Mouse (Mus musculus) splenic B cell, adult 2 months (primary cell): Measurements from ENCODE around the gene Lrp6.

ENCODE experiments used
- DNase-seq: peaks from one replicate; pipeline ENCODE4 v3.0.0-alpha.2; 2011; ENCODE audit warnings: low read depth, low spot score
- H3K27me3 ChIP-seq: 2 replicates; pipeline ENCODE4 v1.6.1; 2012; ENCODE audit warnings: mild to moderate bottlenecking, low read length, moderate library complexity, mixed read lengths; ENCODE audit not compliant: control insufficient read depth, poor library complexity, insufficient read depth, severe bottlenecking
- H3K36me3 ChIP-seq: 2 replicates; pipeline ENCODE4 v1.6.1; 2012; ENCODE audit warnings: mild to moderate bottlenecking, low read length, moderate library complexity, mixed read lengths; ENCODE audit not compliant: control insufficient read depth, poor library complexity, insufficient read depth, severe bottlenecking

Lrp6 gene

DNA sequence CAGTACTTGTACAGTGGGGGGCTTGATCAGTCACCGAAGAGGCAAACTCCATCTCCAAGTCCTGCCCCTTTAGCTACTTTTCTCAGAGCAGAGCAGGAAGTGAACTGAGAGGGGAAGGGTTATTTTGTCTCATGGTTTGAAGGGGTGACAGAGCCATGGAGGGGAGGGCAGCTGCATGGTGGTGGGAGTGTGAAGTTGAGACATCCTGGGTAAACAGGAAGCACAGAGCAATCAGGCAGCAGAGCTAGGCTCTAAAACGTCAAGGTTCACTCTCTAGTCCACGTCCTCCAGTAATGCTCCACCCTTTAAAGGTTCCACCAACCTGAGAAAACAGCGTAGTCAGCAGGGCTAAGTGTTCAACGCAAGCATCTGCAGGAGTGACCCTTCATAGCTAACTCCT lies 129.8 kb downstream of the Lrp6 start:
- DNase-seq: no peak
- no peaks in the 10 kb centered on the region for H3K36me3 ChIP-seq
- no peaks in the 10 kb centered on the region for H3K27me3 ChIP-seq

DNA sequence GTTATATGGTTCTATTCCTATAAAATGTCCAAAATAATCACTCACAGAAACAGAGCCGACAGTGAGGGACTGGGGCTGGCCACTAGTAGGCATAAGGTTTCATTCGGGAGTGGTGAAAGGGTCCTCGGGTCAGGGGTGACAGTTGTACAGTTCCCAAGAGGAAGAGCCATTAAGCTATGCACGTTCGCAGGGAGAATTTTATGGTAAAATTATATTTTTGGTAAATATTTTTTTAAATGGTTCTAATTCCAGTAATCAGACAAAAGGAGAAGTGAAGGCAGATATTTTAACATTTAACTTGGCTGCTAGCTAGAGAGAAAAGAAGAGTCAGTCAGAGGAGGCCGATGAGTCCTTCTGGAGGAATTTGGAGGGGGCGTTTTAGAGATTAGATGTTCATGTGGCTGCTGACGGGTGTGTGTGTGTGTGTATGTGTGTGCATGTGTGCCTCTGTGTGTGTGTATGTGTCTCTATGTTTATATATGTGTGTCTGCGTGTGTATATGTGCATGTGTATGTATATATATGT lies 131.8 kb downstream of the Lrp6 start:
- DNase-seq: no peak
- Histone ChIP-seq H3K36me3 (no peaks in the 10 kb centered on the region), H3K27me3 (no peaks in the 10 kb centered on the region)

DNA sequence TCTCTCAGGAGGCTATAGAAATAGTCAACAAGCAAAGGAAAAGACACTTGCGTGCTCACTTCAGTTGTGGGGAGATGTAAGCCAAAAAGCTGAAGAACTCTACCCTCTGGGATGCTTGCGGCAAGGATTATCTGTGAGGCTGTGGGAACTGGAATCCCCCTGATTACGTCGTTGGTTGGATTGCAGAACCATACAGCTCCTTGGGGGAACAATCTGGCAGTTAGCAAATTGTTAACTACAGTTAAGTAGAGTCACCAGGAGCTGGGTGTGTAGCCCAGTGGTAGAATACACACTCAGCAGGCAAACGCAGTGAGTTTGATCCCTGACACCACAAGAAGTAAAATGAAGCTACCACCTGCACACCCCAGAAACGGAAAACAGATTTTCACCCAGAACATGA lies 132.7 kb downstream of the Lrp6 start:
- H3K36me3 ChIP-seq: no peaks in the 10 kb centered on the region
- no peaks in the 10 kb centered on the region for H3K27me3 ChIP-seq
- no peak for DNase-seq

DNA sequence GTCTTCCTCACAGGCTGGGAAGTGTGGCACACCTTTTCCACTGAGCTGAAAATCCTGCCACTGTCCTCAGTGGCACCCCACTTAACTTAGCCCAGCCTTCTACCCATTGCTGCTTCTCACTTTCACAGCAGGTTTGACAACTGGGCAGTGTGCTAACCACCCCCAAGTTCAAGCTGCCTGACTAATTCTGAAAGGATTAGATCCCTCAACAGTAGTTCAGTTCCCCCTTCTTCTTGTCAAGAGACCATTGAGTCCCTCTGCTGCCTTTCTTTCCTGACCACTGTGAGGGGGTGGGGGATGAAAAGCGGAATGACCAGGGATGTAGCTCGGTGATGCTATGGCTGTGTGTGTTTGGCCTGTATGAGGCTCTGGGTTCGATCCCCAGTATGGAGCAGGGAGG lies 133.5 kb downstream of the Lrp6 start:
- Histone ChIP-seq H3K36me3 (no peaks in the 10 kb centered on the region), H3K27me3 (no peaks in the 10 kb centered on the region)
- no peak for DNase-seq

DNA sequence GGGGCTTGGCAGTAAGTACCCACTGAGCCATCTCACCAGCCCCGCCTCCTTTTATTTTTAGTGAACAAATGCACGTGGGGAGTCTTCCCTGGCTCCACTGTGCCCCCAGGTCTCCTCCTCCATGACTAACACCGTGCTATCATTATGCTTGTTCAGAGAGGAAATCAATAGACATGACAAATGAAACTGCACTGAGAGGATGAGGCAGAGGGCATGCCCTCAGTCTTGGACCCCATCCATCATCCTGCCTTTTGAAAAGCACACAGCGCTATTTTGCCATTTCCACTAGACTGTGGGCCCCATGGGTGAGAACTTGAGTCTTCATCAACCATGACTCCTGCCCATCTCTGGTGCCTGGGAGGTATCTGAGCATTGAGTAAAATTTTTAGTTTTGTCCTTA lies 135.2 kb downstream of the Lrp6 start:
- Histone ChIP-seq H3K27me3 (no peaks in the 10 kb centered on the region), H3K36me3 (no peaks in the 10 kb centered on the region)
- DNase-seq: no peak

DNA sequence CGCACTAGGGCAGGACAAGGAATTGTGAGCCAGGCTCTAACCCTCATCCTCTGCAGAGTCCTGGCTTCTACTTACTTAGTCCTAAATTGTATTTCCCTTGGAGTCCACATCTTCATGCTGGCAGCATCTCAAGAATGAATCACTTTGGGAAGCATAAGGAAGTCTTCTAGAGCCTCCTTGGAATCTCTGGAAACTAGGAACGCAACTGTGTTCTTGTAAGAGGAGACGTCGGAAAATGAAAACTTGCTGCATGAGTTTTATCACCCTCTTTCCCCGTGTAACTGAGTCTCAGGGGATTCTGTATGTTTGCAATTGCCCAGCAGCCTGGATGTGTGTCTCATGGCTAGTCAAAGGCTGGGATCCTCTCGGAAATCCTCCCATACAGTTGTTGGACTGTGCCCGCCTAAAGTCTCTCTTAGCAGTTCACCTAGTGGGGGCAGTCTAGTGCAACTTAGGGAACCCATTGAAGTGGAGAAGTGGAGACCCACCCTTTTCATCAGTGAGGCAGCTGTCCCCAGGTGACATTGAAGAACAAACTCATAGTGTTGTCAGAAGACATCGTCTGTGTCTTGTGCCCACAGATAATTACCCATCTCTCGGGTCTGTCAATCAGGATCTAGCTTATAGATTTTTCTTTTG lies 136.5 kb downstream of the Lrp6 start:
- Histone ChIP-seq H3K27me3 (no peaks in the 10 kb centered on the region), H3K36me3 (no peaks in the 10 kb centered on the region)
- DNase-seq: no peak

DNA sequence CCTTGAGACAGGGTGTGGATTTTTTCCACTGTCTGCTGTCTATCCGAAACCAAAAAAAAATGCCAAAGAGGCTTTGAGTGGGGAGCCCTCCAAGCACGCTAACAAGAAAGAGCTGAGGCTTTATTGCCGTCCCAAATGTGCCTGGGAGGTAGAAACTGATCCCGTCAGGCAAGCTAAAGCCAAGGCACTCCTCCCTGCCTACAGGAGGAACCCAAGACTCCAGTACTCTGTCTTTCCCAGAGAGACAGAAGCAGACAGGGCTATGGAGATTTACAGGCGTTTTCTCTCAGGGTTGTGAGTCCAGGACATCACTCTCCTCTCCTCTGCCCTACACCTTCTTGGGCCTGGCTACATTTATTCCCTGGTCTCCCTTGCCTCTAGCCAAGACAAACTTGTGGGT lies 138.3 kb downstream of the Lrp6 start:
- Histone ChIP-seq H3K36me3 (no peaks in the 10 kb centered on the region), H3K27me3 (no peaks in the 10 kb centered on the region)
- no peak for DNase-seq

DNA sequence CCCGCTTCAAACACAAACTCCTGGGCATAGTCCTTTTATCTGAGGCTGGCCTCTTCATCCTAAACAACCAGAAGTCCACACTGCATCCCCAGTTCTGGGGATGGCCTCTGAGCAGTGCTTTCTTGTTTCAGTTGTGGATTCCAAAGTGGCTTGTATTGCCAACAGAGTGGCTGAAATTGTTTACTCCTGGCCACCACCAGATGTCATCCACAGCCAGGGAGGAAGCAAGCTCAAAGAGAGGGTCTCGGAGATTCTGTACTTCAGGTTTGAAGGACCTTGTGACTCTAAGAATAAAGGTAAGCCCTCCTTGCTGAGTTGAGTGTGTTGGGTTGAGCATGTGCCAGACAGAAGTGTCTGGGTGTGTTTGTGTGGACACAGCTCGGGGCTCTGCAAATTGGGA lies 139.6 kb downstream of the Lrp6 start:
- Histone ChIP-seq H3K27me3 (no peaks in the 10 kb centered on the region), H3K36me3 (no peaks in the 10 kb centered on the region)
- DNase-seq: no peak

DNA sequence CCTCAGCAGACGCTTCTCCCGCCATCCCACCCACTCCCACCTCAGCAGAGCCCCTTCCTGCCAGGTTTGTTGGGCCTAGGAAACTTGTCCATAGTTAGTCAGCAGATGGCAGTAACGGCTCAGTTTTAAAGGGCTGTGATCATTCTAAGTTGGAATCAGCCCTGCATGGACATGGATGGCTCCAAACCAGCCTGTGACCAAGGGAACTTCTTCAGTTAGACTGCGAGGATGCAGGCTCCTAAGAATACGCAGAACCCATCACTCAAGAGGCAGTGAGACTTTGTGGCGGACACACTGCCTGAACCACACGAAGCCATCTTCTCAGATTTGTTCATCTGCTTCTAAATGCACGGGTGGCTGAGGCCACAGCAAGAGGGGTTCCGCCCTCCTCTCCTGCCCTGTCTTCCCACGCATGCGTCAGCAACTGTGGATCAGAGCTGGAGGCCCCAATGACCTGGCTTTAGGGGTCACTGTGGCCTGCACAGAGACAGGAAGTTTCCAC lies 141.5 kb downstream of the Lrp6 start:
- DNase-seq: peak; percentile 33
- Histone ChIP-seq H3K36me3 (no peaks in the 10 kb centered on the region), H3K27me3 (no peaks in the 10 kb centered on the region)

DNA sequence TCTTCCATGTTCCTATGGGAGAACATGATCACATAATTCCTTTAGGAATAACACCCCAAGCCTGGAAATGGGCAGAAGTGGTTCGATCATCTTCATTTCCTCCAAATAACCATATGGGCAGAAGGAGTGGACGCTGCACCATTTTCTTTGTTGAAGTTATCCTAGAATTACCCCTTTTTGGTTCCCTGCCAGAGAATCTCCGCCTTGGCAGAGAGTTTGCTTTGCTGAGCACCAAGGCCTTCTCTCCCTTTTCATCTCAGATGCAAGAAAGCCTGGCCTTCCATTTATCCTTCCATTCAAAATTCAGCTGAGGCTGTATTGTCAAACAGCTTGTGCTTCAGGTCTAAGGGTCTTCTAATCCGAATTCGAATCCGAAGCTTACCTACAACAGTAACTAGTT lies 144.8 kb downstream of the Lrp6 start:
- Histone ChIP-seq H3K27me3 (no peaks in the 10 kb centered on the region), H3K36me3 (no peaks in the 10 kb centered on the region)
- DNase-seq: no peak

DNA sequence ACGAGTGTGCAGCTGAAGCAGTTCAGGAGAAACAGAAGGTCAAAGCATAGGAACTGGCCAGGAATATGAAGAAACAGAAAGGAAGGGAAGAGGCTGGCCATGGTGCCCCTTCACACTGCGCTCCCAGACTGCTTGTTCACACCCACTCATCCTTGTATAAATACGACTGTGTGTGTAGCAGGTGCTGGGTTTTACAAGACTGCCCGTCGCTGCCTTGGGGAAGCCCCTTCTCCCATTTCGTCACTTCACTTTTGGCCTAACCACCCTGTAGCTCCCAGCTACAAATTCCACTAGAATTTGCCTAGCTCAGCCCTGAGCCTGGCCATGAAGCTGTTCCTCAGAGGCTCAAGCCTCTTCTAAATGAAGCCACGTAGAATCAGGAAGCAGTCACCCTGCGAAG lies 146.4 kb downstream of the Lrp6 start:
- H3K27me3 ChIP-seq: no peaks in the 10 kb centered on the region
- no peaks in the 10 kb centered on the region for H3K36me3 ChIP-seq
- DNase-seq: no peak

DNA sequence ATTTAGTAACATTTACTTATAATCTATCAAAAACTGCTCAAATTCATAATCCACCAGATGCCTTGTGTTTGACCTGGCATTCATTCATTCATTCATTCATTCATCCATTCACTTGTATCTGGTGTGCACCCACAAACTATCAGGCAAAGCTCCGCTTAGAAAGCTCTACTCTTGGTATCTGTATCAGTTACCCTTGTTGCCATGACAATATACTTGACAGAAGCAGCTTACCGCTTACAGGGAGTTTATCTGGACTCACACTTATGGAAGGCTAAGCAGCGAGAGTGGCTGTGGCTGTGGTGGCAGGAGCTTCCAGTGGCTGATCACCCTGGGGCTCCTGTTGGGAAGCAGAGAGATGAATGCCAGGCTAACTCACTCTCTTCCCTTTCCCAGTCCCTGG lies 148.9 kb downstream of the Lrp6 start:
- Histone ChIP-seq H3K36me3 (no peaks in the 10 kb centered on the region), H3K27me3 (no peaks in the 10 kb centered on the region)
- DNase-seq: no peak

DNA sequence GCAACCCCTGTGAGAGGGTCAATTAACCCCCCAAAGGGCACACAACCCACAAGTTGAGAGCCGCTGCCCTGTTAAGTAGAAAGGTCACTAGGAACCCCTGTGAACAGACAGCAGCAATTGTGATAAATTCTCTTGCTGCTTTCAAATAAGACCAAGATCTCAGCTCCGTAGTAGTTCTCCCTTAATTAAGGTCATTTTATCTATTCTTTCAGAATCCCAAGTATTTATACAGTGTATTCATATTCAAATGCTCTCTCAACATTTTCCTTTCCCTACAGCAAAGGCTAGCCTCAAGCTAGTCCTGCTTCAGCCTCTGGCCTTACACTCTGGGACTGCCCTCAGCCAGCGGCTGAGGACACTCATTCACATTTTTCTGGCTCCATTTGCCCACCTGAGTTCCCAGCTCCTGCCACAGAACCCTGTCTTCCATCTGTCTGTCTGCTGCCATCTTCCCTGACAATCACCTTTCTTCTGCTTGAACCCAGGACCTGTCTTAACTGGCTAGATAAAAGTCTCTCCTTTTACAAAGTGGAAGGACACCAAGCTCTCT lies 150.1 kb downstream of the Lrp6 start:
- H3K27me3 ChIP-seq: no peaks in the 10 kb centered on the region
- DNase-seq: no peak
- H3K36me3 ChIP-seq: no peaks in the 10 kb centered on the region

DNA sequence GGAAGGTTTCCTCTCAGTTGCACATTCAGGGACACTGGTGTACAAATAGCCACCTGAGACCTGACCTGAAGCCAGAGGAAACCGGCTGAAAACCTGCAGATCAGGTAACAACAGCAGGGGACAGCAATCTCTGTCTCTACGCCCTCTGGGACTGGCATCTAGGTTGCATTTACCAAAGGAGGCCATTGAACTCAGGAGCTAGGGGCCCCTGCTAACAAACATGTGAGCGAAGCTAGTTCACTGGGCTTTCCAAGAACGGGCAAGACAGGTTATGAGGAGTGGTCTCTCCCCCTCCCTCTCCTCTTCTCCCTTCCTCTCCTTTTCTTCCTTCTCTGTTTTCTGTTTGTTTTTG lies 152.3 kb downstream of the Lrp6 start:
- H3K27me3 ChIP-seq: no peaks in the 10 kb centered on the region; the same call in 1 of the 2 replicates
- DNase-seq: no peak

DNA sequence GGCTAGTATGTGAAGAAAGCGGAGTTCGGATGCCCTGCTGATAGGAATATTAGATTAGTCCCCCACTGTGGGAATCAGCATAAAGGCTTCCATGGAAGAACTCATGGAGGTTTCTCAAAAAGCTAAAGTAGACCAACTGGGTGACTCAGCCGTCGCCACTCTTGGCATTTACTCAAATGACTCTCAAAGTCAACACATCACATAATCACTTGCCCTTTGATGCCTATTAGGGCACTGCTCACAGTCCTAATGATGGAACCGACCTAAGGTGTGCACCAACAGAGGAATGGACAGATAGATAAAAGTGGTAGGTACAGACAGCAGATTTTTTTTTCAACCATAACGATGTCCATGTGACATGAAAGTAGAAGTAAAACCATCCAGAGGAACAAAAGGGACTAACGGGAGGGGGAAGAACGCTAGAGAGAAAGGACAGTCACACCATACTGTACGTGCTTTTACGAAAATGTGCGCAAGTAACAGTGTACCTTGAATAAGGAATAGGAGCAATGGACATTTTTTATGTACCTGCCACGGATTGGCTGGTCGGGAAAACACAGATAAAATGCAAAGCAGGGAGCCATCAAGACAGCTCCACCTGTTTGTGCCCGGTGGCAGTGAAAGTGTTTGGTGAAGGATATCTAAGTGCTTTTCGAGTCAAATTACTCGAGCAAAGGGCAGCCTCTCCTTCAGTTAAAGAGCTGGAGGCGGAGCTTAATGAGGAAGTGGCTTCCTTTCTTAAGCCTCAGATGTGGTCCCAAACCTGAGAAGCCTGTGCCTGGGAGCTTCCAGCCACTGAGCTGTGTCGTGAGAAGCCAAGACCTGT lies 152.8 kb downstream of the Lrp6 start:
- no peaks in the 10 kb centered on the region; the same call in 1 of the 2 replicates for H3K27me3 ChIP-seq
- H3K36me3 ChIP-seq: no peaks in the 10 kb centered on the region
- peak; percentile 43 for DNase-seq

More for the DNA sequence above, 152.3 kb downstream of the Lrp6 start:
- H3K36me3 ChIP-seq: no peaks in the 10 kb centered on the region
